Mouse (Mus musculus): Measurements from ENCODE around the gene Pkd1l3.

DNA sequence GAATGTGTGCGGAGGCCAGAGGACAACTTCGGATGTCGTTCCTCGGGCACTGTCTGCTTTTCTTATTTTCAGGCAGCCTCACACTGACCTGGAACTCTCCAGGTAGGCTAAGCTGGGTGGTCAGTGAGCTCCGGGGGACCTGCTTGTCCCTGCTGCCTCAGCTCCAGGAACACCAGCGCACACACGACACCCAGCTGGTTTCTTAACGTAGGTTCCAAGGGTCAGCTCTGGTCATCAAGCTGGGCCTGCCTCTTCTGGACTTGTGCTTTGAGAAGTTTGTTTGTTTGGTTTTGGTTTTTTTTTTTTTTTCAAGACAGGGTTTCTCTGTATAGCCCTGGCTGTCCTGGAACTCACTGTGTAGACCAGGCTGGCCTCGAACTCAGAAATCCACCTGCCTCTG is 23.4 kb upstream of the Pkd1l3 start:
- TF ChIP-seq POLR2A (IDR thresholded peaks at IDR 0.05; ENCODE audit: low read depth, low read length) (no peak), CTCF (IDR thresholded peaks at IDR 0.05; ENCODE audit: extremely low read depth, insufficient read length, insufficient replicate concordance, low read depth, low read length) (no peak)

All from small intestine, adult 2 months (tissue).